Mouse (Mus musculus): ENCODE data around the gene Pla1a. TPM values are rescaled to one million over a fixed set of nuclear protein-coding genes. Genes with fewer than 3 reads are reported as not detected.

Pla1a gene
- polyA plus RNA-seq, 1 experiment from 2014 or later = 0.81 TPM

DNA sequence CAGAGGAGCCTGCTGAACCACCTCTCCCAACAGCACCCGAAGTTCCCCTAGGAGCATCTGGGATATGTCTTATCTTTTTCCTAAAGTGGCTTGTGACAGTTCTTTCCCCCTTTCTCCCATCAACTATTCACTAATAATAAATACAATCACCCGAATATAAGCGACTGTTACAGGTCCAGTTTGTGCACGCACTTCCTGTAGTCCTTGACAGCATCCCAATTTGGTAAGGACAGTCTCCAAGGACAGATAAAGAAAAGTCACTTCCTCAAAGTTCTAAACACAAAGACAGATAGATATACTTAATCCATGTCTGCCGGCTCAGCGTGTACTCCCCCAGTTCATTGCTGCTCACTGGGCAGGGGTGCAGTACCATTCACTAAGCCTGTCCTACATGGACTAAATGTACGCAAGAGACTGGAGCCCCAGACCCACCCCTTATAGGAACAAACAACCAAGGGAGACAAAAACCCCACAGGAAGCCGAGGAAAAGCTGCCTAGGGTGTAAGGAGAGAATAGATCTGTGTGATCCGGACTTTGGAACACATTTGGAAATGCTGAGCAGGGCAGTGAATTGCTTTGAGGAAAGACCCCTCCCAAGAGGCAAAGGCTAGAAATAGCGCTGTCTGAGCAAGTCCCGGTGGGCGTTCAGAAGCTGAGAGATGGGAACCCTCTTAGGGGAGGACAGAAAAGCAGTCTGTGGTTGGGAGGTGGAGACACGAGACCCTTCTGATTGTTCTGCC is 1.3 kb downstream of the Pla1a start:
- no peak overlapping the region for H3K4me2 ChIP-seq (ENCODE audit: low read length)
- no peak overlapping the region for H3K27ac ChIP-seq (ENCODE audit: low read depth)
- no peaks in the 10 kb centered on the region for H3K27me3 ChIP-seq (replicated peaks; ENCODE audit: control insufficient read depth, insufficient read depth, low read length)
- H3K36me3 ChIP-seq (ENCODE audit: control insufficient read depth, insufficient read depth, low read length) = no peaks in the 10 kb centered on the region
- H3K4me1 ChIP-seq (replicated peaks; ENCODE audit: control insufficient read depth, insufficient read depth, low read length) = peaks cover 5% of the 10 kb centered on the region; the same call in 1 of the 2 replicates
- 34% methylated on average over 13 of the region's 13 CpGs for whole genome bisulfite sequencing
- ATAC-seq (replicated peaks; ENCODE audit: low FRiP score, low TSS enrichment, low read depth) = no peak
- DNase-seq (ENCODE audit: low spot score) = no peak
- no peak overlapping the region for H3K4me3 ChIP-seq (ENCODE audit: low read depth, low read length)
- no peak overlapping the region for H3K9ac ChIP-seq (ENCODE audit: low read length)
- no peaks in the 10 kb centered on the region for H3K9me3 ChIP-seq (ENCODE audit: control insufficient read depth, low read length)

DNA sequence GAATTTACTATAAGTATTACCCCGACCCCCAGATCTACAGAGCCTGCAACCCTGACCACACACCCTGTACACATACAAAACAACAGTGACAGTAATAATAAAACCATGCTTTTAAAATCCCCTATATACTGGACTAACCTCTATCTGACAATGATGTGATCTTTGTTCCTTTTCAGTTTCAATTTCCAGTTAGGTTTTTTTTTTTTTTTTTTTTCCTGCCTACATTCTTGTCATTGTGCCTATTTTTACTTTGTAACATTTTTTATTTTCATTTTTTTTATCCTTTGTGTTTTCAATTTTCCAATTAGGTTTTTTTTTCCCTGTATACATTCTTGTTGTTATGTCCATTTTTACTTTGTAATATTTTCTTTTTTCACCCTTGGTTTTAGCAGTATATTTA is 7.1 kb downstream of the Pla1a start:
- WGBS = 76% methylated on average over 1 of the region's 1 CpGs
- H3K27me3 ChIP-seq (replicated peaks; ENCODE audit: control insufficient read depth, insufficient read depth, low read length) = no peaks in the 10 kb centered on the region
- no peaks in the 10 kb centered on the region for H3K4me1 ChIP-seq (replicated peaks; ENCODE audit: control insufficient read depth, insufficient read depth, low read length)
- H3K27ac ChIP-seq (ENCODE audit: low read depth) = no peak overlapping the region
- H3K4me3 ChIP-seq (ENCODE audit: low read depth, low read length) = no peak overlapping the region
- no peak overlapping the region for H3K9ac ChIP-seq (ENCODE audit: low read length)
- H3K36me3 ChIP-seq (ENCODE audit: control insufficient read depth, insufficient read depth, low read length) = no peaks in the 10 kb centered on the region
- no peaks in the 10 kb centered on the region for H3K9me3 ChIP-seq (ENCODE audit: control insufficient read depth, low read length)
- DNase-seq (ENCODE audit: low spot score) (no peak), ATAC-seq (replicated peaks; ENCODE audit: low FRiP score, low TSS enrichment, low read depth) (no peak)
- no peak overlapping the region for H3K4me2 ChIP-seq (ENCODE audit: low read length)

DNA sequence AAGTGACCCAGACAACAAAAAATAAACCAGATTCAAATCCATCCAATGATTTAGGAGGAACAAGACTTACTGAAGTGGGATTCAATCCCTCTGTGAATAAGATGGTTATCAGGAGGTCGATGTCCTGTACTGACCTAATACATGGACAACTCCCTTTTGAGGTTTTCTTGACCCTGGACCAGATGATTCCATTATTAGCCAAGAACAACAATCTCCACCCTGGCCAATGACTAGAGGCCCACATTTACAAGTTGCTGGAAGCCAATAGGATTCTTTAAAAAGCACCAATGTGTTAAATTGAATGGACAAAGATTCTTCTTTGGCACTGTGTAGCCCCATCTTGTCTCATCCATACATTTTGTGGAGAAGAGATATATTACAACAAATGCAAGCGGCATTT is 7.6 kb downstream of the Pla1a start:
- Histone ChIP-seq H3K27ac (ENCODE audit: low read depth) (no peak overlapping the region), H3K36me3 (ENCODE audit: control insufficient read depth, insufficient read depth, low read length) (no peaks in the 10 kb centered on the region), H3K4me1 (replicated peaks; ENCODE audit: control insufficient read depth, insufficient read depth, low read length) (no peaks in the 10 kb centered on the region), H3K9me3 (ENCODE audit: control insufficient read depth, low read length) (no peaks in the 10 kb centered on the region), H3K4me3 (ENCODE audit: low read depth, low read length) (no peak overlapping the region), H3K9ac (ENCODE audit: low read length) (no peak overlapping the region), H3K4me2 (ENCODE audit: low read length) (no peak overlapping the region), H3K27me3 (replicated peaks; ENCODE audit: control insufficient read depth, insufficient read depth, low read length) (no peaks in the 10 kb centered on the region)
- 87% methylated on average over 2 of the region's 2 CpGs for WGBS
- no peak for DNase-seq (ENCODE audit: low spot score)
- no peak for ATAC-seq (replicated peaks; ENCODE audit: low FRiP score, low TSS enrichment, low read depth)

GRCm38 (mm10) chr16:38414953-38415352 is 18.0 kb downstream of the Pla1a start:
- no peak overlapping the region for H3K27ac ChIP-seq (ENCODE audit: low read depth)
- ATAC-seq (replicated peaks; ENCODE audit: low FRiP score, low TSS enrichment, low read depth) = no peak
- no peaks in the 10 kb centered on the region for H3K4me1 ChIP-seq (replicated peaks; ENCODE audit: control insufficient read depth, insufficient read depth, low read length)
- H3K9me3 ChIP-seq (ENCODE audit: control insufficient read depth, low read length) = no peaks in the 10 kb centered on the region
- DNase-seq (ENCODE audit: low spot score) = no peak
- H3K27me3 ChIP-seq (replicated peaks; ENCODE audit: control insufficient read depth, insufficient read depth, low read length) = no peaks in the 10 kb centered on the region
- no peak overlapping the region for H3K4me3 ChIP-seq (ENCODE audit: low read depth, low read length)
- no peak overlapping the region for H3K9ac ChIP-seq (ENCODE audit: low read length)
- 83% methylated on average over 7 of the region's 7 CpGs for WGBS
- H3K36me3 ChIP-seq (ENCODE audit: control insufficient read depth, insufficient read depth, low read length) = no peaks in the 10 kb centered on the region
- H3K4me2 ChIP-seq (ENCODE audit: low read length) = no peak overlapping the region

GRCm38 (mm10) chr16:38408416-38408815 is 24.5 kb downstream of the Pla1a start:
- Histone ChIP-seq H3K36me3 (ENCODE audit: control insufficient read depth, insufficient read depth, low read length) (no peaks in the 10 kb centered on the region), H3K9me3 (ENCODE audit: control insufficient read depth, low read length) (no peaks in the 10 kb centered on the region), H3K4me1 (replicated peaks; ENCODE audit: control insufficient read depth, insufficient read depth, low read length) (no peaks in the 10 kb centered on the region), H3K4me2 (ENCODE audit: low read length) (no peak overlapping the region), H3K4me3 (ENCODE audit: low read depth, low read length) (no peak overlapping the region), H3K27ac (ENCODE audit: low read depth) (no peak overlapping the region), H3K27me3 (replicated peaks; ENCODE audit: control insufficient read depth, insufficient read depth, low read length) (no peaks in the 10 kb centered on the region), H3K9ac (ENCODE audit: low read length) (no peak overlapping the region)
- DNase-seq (ENCODE audit: low spot score) (no peak), ATAC-seq (replicated peaks; ENCODE audit: low FRiP score, low TSS enrichment, low read depth) (no peak)
- WGBS = 95% methylated on average over 8 of the region's 8 CpGs

- no peaks in the 10 kb centered on the region for H3K4me1 ChIP-seq (replicated peaks; ENCODE audit: control insufficient read depth, insufficient read depth, low read length)
- ATAC-seq (replicated peaks; ENCODE audit: low FRiP score, low TSS enrichment, low read depth) = no peak
- no peak for DNase-seq (ENCODE audit: low spot score)
- no peak overlapping the region for H3K27ac ChIP-seq (ENCODE audit: low read depth)
- H3K4me2 ChIP-seq (ENCODE audit: low read length) = no peak overlapping the region
- H3K4me3 ChIP-seq (ENCODE audit: low read depth, low read length) = no peak overlapping the region
- H3K36me3 ChIP-seq (ENCODE audit: control insufficient read depth, insufficient read depth, low read length) = no peaks in the 10 kb centered on the region
- WGBS = 45% methylated on average over 5 of the region's 5 CpGs
- H3K27me3 ChIP-seq (replicated peaks; ENCODE audit: control insufficient read depth, insufficient read depth, low read length) = no peaks in the 10 kb centered on the region
- H3K9ac ChIP-seq (ENCODE audit: low read length) = no peak overlapping the region
- no peaks in the 10 kb centered on the region for H3K9me3 ChIP-seq (ENCODE audit: control insufficient read depth, low read length)
Measured at GRCm38 (mm10) chr16:38407584-38407983, 25.4 kb downstream of the Pla1a start.

DNA sequence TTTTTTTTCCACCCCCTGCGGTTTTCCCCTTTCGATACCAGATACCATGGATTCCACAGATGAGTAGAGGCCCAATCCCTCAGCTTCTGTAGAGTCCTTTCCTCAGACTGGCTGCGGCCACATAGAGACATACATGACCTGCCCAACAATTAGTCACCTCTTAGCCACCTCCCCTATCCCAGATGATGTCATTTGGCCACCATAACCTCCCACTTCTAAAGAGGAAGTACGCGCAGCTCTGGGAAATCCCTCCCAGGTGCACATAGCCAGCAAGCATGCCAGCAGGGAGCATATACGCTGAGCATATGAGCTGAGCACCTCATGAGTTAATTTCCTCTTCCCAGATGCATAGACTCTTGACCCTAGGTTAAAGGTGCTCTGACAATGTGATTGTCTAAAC is 26.2 kb downstream of the Pla1a start:
- no peaks in the 10 kb centered on the region for H3K27me3 ChIP-seq (replicated peaks; ENCODE audit: control insufficient read depth, insufficient read depth, low read length)
- 75% methylated on average over 6 of the region's 6 CpGs for WGBS
- ATAC-seq (replicated peaks; ENCODE audit: low FRiP score, low TSS enrichment, low read depth) = no peak

DNA sequence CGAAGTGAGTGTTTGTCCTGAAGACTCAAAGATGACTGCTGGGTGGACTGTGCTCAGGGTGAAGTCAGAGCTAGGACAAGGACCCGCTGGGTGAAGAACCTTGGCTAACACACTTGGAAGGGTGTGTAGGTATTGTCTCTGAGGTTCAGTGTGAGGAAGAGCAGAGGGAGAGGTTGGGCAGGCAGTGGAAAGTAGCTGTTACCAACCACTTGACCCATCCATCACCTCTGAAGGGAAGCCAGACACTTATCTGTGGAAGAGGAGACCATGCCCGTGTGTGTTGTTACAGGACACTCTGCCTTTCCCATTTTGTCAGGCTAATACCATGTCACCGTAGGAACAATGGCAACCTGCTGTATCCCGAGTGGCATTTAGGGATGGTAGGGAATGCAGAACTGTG is 26.7 kb downstream of the Pla1a start:
- no peaks in the 10 kb centered on the region for H3K9me3 ChIP-seq (ENCODE audit: control insufficient read depth, low read length)
- no peaks in the 10 kb centered on the region for H3K4me1 ChIP-seq (replicated peaks; ENCODE audit: control insufficient read depth, insufficient read depth, low read length)
- H3K27me3 ChIP-seq (replicated peaks; ENCODE audit: control insufficient read depth, insufficient read depth, low read length) = no peaks in the 10 kb centered on the region
- no peak overlapping the region for H3K4me3 ChIP-seq (ENCODE audit: low read depth, low read length)
- no peak overlapping the region for H3K27ac ChIP-seq (ENCODE audit: low read depth)
- DNase-seq (ENCODE audit: low spot score) = no peak
- H3K4me2 ChIP-seq (ENCODE audit: low read length) = no peak overlapping the region
- WGBS = 77% methylated on average over 5 of the region's 5 CpGs
- H3K9ac ChIP-seq (ENCODE audit: low read length) = no peak overlapping the region
- no peak for ATAC-seq (replicated peaks; ENCODE audit: low FRiP score, low TSS enrichment, low read depth)
- H3K36me3 ChIP-seq (ENCODE audit: control insufficient read depth, insufficient read depth, low read length) = no peaks in the 10 kb centered on the region

More for the DNA sequence above, 26.2 kb downstream of the Pla1a start:
- H3K4me1 ChIP-seq (replicated peaks; ENCODE audit: control insufficient read depth, insufficient read depth, low read length) = no peaks in the 10 kb centered on the region
- H3K4me2 ChIP-seq (ENCODE audit: low read length) = no peak overlapping the region
- H3K9ac ChIP-seq (ENCODE audit: low read length) = no peak overlapping the region
- H3K9me3 ChIP-seq (ENCODE audit: control insufficient read depth, low read length) = no peaks in the 10 kb centered on the region
- no peak for DNase-seq (ENCODE audit: low spot score)
- H3K36me3 ChIP-seq (ENCODE audit: control insufficient read depth, insufficient read depth, low read length) = no peaks in the 10 kb centered on the region
- no peak overlapping the region for H3K27ac ChIP-seq (ENCODE audit: low read depth)
- no peak overlapping the region for H3K4me3 ChIP-seq (ENCODE audit: low read depth, low read length)

DNA sequence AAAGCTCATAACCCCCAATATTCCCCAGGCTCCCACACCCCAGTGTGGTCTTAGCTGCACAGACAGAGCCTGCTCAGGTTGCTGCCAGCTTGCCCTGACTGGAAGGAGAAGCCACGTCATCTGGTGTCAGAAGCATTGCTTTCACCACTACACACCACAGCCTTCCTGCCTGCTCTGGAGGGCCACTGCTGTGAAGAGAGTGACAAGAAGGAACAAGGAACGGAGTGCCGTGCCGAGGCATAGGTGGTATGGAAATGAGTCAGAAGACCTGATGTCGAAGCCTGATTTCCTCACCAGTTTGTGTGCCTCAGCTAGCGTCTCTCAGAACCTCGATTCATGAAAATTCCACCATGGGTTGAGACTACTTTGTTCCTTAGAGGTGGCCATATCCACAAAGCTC is 29.3 kb downstream of the Pla1a start:
- no peaks in the 10 kb centered on the region for H3K27me3 ChIP-seq (replicated peaks; ENCODE audit: control insufficient read depth, insufficient read depth, low read length)
- ATAC-seq (replicated peaks; ENCODE audit: low FRiP score, low TSS enrichment, low read depth) = no peak
- H3K36me3 ChIP-seq (ENCODE audit: control insufficient read depth, insufficient read depth, low read length) = no peaks in the 10 kb centered on the region
- H3K4me3 ChIP-seq (ENCODE audit: low read depth, low read length) = no peak overlapping the region
- H3K4me1 ChIP-seq (replicated peaks; ENCODE audit: control insufficient read depth, insufficient read depth, low read length) = peaks cover 8% of the 10 kb centered on the region
- no peak for DNase-seq (ENCODE audit: low spot score)
- H3K9ac ChIP-seq (ENCODE audit: low read length) = no peak overlapping the region
- H3K4me2 ChIP-seq (ENCODE audit: low read length) = no peak overlapping the region
- 90% methylated on average over 7 of the region's 7 CpGs for WGBS
- no peak overlapping the region for H3K27ac ChIP-seq (ENCODE audit: low read depth)
- H3K9me3 ChIP-seq (ENCODE audit: control insufficient read depth, low read length) = no peaks in the 10 kb centered on the region

All from intestine, embryonic 14.5 days (tissue).